Mouse (Mus musculus): Measurements from ENCODE around the gene Akap1. TPM values are rescaled to one million over a fixed set of nuclear protein-coding genes. Genes with fewer than 3 reads are reported as not detected.

The Akap1 gene
- total RNA-seq, 2 experiments from 2014 or later = 107 to 114 TPM

GRCm38 (mm10) chr11:88884376-88885065 is 20.1 kb upstream of the Akap1 start:
- DNase-seq = no peak

DNA sequence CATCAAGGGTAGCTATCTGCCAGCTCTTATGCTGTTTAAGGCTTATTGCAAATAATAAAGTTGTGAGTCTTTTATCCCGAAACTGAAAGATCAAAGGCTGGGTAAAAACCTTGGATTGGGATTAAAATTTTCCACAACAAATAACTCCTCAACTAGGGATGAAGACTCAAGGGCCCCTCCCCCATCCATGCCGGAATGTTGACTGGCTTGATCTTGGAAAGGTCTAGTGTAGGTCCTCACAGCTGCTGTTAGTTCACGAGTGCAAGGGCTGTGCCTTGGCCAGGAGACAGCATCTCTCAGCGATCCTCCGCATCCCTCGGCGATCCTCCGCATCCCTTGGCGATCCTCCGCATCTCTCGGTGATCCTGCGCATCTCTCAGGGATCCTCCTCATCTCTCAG is 13.6 kb upstream of the Akap1 start:
- DNase-seq = no peak

- no peak for DNase-seq
Observed at GRCm38 (mm10) chr11:88873667-88874030, 9.3 kb upstream of the Akap1 start.

GRCm38 (mm10) chr11:88873027-88873666 is 8.8 kb upstream of the Akap1 start:
- no peak for DNase-seq

- DNase-seq = no peak
Observed at GRCm38 (mm10) chr11:88869443-88869842, 5.1 kb upstream of the Akap1 start.

- DNase-seq = peak; percentile 75 to 84
Observed at GRCm38 (mm10) chr11:88863904-88864457, 405 bp downstream of the Akap1 start.

- DNase-seq = peak in 1 of 2 experiments; percentile 60
Observed at GRCm38 (mm10) chr11:88863071-88863903, 1.1 kb downstream of the Akap1 start.

DNA sequence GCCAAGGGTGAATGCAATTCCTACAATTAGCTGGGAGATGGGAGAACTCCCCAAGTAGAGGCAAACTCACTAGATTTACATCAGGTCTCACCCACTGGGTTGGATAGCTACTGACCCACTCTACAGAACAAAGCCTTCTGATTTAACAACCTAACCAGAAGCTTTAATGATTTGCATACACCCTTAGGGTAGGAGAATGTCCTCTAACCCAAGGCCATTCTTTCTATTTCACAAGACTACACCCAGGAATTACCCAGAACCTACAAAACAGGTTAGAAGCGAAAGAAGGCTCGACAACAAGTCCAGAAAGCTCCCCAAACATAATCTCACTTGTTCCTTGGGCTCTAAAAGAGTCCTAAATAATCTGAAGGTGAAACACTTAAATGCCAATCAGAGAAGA is 2.0 kb downstream of the Akap1 start:
- no peak for DNase-seq

GRCm38 (mm10) chr11:88861060-88861459 is 3.3 kb downstream of the Akap1 start:
- DNase-seq = no peak

DNA sequence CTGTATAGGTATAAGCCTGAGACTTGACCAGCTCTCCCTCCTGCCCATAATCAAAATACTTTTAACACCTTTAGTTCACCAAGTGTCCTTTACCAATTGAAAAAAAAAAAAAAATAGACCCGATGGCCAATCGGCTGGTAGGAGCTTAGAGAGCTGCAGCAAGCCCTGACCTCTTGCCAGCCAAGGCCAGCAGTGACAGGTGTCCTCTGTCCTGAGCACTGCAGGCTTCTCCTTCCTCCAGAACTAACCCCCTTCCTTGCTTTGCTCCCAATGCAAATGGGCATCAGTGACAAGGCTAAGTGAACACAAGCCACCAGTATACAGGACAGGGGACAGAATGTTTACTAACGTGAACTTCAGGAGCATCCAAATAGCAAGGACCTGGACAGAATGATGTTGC is 3.7 kb downstream of the Akap1 start:
- no peak for DNase-seq

GRCm38 (mm10) chr11:88857311-88858005 is 6.9 kb downstream of the Akap1 start:
- DNase-seq = no peak

GRCm38 (mm10) chr11:88856383-88856782 is 8.0 kb downstream of the Akap1 start:
- DNase-seq = no peak

DNA sequence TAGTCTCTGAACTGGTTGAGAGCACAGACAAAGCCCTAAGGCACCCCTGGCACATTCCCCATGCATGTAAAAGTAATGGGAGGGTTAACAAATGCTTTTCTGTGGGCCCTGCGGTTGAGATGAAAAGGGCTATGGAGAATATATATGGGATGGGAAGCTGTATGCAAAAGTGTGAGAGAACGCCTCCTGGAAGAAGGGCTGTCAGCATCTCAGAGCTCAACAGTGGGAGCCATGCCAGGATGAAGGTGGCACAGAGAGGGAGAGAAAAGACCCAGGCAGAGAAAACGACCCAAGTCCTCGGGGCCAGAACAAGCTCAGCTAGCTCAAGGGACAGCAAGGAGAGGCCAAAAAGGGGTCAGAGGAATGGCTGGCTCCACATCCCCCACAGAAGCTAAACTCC is 8.6 kb downstream of the Akap1 start:
- no peak for DNase-seq

DNA sequence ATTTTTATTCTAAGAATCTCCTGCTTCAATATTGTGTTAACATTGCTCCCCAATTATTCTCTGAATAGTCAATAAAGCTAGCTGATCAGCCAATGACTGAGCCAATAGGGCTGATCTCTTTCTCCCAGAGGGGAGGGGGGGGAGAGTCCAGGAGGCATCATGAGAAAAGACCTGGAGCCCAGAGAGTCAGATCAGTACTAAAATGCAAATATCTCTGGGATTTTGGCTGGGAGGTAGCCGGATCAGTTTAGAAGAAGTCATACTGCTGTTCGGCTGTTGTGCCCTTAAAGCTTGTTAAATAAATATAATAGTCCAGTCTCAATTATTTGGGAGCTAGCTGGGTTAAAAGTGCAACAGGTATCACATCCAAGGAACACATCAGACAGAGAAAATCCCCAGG is 10.8 kb downstream of the Akap1 start:
- no peak for DNase-seq

DNA sequence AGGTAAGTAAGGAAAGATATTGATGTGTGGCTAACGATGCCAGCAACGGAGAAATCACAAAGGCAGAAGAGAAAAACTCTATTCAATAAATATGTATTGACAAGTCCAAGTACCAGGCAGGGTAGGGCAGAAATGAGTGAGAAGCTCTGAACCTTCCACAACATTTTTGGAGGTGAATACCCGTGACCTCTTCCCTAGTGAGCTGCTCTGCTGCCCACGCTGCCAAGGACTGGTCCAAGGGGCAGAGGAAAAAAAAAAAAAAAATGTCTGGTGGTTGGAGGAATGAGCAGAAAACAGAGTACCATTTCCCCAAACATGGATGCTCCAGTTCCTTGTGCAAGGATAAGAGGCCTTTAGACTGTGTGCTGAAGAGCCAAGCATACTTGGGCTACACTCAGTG is 11.6 kb downstream of the Akap1 start:
- no peak for DNase-seq

DNA sequence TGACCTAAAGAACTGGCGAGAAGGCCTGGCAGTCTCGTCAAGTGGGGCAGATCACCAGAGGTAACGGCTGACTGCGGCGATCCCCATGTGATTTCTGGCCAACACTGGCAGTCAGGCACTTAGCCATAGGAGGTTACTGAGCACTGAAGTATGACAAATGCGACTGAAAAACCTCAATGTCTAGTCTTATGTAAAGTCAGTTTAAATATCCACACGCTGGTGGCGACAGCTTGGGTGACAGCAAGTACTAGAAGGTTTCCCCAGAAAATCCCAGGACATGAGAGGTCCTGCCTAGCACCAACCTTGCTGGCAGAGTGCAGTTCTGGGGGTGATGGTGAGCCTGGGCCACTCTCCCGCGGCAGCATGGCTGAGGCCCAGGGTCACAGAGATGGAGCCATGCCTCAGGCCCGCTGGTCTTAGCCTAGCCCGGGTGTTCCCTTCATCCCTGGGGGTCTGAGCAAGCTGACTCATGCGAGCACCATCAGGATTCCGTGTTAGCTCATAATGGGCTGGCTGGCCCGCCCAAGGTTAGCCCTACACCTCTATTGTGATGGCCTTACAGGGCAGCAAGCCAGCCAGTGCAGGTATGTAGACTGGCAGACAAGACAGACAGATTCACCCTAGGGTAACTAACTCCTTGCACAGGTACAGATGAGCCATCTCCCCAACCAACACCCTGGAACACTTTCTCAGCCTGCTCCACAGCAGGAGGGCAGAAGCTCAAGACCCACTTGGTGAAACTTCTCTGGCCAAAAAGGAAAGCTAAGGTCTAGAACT is 13.1 kb downstream of the Akap1 start:
- DNase-seq = peak in 1 of 2 experiments; percentile 50

DNA sequence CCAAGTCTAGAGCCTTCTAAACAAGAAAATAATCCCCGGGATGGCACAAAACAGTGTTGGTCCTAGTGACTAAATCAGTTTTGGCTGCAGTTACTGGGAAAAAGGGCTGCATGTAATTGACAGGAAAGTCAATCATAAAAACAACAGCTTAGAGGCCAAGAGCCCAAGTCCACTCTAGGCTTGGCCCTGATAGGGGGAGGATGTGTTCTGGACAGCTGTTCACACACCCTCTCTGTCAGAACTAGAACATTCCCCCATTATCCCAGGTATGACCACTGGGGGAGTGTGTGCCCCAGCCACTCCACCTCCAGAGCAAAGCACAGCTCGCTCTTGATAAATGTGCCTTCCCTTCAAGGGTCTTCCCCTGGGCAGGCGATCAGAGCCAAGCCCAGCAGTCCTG is 14.7 kb downstream of the Akap1 start:
- no peak for DNase-seq

GRCm38 (mm10) chr11:88849284-88849683 is 15.1 kb downstream of the Akap1 start:
- DNase-seq = peak; percentile 85 to 88

DNA sequence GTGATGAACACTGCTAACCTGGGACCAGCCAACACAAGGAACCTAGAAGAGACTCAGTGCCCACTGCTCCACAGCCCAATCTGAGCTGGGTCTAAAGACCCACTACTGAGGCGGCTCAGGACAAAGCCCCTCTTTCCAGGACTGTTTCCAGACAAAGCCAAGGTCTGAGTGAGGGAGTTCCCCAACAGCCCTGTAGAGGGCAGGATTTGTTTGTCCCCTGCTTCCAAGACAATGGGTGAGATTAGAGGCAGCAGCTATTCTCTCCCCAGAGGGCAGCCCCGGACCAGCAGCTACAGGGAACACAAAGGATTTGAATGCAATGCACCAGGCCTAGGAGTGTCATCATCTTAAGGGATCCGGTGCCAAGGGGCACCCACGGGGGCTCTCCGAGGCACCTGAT is 15.8 kb downstream of the Akap1 start:
- DNase-seq = peak; percentile 73 to 77

- peak; percentile 84 to 85 for DNase-seq
Observed at GRCm38 (mm10) chr11:88847281-88848006, 16.9 kb downstream of the Akap1 start.

DNA sequence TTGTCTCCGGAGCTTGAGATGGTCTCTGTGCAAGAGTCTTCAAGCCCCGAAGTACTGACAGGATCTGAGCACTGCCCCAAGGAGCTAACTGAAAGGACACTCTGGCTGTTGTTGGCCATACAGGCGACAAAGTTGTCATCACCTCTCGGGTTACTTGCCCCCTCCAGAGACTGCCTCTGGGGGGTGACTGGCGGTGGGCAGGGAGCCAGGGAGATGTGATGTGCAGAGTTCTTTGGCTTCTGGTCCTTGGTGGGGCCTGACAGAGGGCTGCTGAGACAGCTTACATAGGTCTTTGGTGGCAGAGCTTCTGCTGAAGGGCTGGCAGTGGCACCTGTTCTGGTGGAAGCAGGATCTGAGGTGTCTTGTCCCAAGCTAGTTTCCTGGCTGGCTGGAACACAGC is 20.0 kb downstream of the Akap1 start:
- DNase-seq = no peak
